Mouse (Mus musculus): ENCODE measurements at regions not wholly inside any gene's neighbourhood (a gene's known extent, or its start where the extent isn't known, plus 50 kb on each side); places are given as distances from the start of the nearest gene placed in this dataset.
A peak's percentile ranks its signal among the peaks of the same experiment; 100 is the strongest.

DNA sequence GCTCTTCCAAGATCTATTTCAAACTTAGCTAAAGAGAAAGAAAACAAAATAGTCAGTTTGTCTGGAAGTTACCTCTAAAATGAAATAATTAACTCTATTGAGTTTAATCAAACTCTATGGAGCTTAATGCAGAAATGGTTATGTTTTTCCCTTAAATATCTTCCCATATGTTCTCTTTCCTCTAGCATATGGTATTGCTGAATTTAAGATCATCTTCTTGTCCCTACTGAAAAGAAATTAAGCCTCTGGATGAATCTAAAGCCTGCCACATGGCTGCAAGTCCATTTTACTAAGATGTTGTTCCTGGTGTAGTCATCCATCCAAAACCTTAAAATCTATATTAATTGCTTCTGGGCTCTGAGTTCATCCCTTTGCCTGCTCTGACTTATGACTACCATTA is 513.0 kb upstream of the Pdzrn3 start:
- intact Hi-C loops (cut with DNase I), result no loop called here
- no peak for DNase-seq

DNA sequence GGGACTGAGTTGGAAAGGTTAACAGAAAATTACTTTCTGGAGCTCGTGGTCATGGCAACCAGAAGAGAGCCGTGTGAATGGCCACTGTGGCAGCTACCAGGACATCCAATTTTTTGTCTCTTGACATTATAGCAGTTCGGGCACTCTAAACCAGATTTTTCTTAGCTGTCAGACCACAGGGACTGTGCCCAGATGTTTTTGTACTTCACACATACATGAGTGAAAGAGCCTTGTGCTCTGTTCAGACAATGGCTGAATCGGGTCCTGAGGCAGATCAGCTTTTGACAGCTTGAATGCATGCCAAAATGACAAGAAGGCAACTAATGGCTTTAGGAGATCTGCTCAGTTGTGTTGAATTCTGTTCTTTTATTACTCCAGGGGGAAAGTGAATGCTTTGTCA is 505.2 kb upstream of the Pdzrn3 start:
- DNase-seq, result peak; percentile 8
- intact Hi-C loops (cut with DNase I), result no loop called here

GRCm38 (mm10) chr6:101874894-101875293 is 497.2 kb upstream of the Pdzrn3 start:
- no peak for DNase-seq
- intact Hi-C loops (cut with DNase I), result no loop called here

GRCm38 (mm10) chr6:101858895-101859294 is 481.2 kb upstream of the Pdzrn3 start:
- intact Hi-C loops (cut with DNase I), result no loop called here

GRCm38 (mm10) chr6:101840695-101841094 is 463.0 kb upstream of the Pdzrn3 start:
- DNase-seq, result no peak
- intact Hi-C loops (cut with DNase I), result no loop called here

More at GRCm38 (mm10) chr6:101858895-101859294, 481.2 kb upstream of the Pdzrn3 start:
- DNase-seq, result no peak

- DNase-seq, result peak; percentile 66
- intact Hi-C loops (cut with DNase I), result no loop called here
Measured at GRCm38 (mm10) chr6:101837563-101837962, 459.9 kb upstream of the Pdzrn3 start.

DNA sequence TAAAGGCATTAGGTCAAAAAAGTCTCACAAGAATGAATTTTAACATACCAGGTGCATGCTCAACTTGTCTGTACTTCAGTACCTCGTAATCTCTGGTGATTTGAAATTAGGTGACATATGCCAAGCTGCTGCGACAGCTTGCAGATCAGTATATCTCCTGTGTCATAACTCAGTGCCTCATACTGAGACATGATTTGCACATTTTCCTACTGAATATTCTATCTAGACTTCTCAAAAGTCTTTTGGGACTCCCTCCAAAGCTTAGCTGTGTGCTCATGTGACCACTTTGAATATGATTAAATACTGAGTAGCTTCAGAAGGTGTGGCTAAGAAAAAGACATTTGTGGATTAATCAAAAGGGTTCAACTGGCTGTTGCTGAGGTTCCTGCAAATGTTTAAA is 416.3 kb upstream of the Pdzrn3 start:
- DNase-seq, result no peak
- intact Hi-C loops (cut with DNase I), result no loop called here

DNA sequence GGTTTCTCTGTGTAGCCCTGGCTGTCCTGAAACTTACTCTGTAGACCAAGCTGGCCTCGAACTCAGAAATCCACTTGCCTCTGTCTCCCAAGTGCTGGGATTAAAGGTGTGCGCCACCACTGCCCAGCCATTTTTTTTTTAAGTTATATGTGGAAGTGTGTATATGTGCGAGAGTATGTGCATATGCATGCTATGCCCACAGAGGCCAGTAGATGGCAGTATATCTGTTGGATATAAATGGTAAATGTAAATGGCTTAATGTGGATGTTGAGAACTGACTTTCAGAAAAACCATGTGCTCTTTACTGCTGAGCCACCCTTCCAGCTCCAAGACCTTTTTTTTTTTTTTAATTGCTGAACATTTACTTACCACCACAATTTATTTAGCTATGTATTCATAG is 400.2 kb upstream of the Pdzrn3 start:
- DNase-seq, result no peak
- intact Hi-C loops (cut with DNase I), result no loop called here

DNA sequence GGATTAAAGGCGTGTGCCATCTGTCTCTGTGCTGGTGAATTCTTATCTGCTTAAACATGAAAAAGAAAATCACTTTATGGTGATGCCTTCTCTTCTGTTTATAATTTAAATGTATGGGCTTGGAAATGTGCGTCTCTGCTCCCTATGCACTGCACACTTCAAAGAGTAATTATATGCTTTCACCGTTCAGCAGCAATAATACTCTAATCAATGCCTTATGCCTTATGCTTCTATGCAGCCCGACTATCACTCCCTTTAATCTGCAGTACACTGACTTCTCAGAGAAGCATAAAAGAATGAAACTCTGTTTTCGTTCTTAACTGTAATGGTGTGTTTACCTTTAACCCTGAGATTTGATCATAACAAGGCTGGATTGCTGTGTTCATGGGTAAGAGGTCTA is 395.5 kb upstream of the Pdzrn3 start:
- intact Hi-C loops (cut with DNase I), result no loop called here
- DNase-seq, result no peak

DNA sequence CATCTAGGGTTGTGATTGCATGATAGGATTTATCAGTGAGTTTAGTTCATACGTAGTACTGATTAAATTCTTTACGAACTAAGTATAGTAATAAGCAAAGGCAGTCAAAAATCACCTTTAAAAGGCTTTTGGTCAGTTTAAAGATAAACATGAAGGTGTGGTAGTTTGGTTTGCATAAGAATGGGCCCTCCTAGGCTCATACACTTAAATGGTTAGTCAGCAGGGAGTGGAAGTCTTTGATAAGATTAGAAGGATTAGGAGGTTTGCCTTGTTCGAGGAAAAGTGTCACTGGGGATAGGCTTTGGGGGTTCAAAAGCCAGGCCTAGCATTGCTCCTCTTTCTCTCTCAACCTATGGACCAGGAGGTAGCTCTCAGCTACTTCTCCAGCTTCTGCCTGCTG is 357.4 kb upstream of the Pdzrn3 start:
- DNase-seq, result no peak
- intact Hi-C loops (cut with DNase I), result no loop called here

- intact Hi-C loops (cut with DNase I), result no loop called here
- no peak for DNase-seq
Measured at GRCm38 (mm10) chr6:101720513-101720912, 342.8 kb upstream of the Pdzrn3 start.

GRCm38 (mm10) chr6:101689684-101690083 is 312.0 kb upstream of the Pdzrn3 start:
- DNase-seq, result no peak
- intact Hi-C loops (cut with DNase I), result no loop called here

DNA sequence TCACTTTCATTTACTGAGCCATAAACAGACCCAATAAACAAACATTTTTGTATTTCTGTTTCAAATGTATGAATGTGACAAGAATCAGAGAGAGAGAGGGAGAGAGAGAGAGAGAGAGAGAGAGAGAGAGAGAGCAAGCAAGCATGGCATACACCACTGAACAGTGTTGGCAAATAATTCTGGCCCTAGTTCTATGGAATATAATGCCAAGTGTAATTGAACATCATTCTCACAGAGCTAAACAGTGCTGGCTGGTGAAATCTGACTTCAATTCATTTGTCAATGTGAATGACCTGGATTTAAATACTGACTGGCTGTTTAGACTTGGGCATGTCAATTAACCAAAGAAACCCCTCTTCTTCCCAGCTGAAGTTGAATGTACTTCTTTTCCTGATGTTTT is 308.9 kb upstream of the Pdzrn3 start:
- intact Hi-C loops (cut with DNase I), result no loop called here
- DNase-seq, result no peak

- intact Hi-C loops (cut with DNase I), result no loop called here
- no peak for DNase-seq
Measured at GRCm38 (mm10) chr6:101685734-101686133, 308.0 kb upstream of the Pdzrn3 start.

- no peak for DNase-seq
Measured at GRCm38 (mm10) chr6:101684390-101684789, 306.7 kb upstream of the Pdzrn3 start.

DNA sequence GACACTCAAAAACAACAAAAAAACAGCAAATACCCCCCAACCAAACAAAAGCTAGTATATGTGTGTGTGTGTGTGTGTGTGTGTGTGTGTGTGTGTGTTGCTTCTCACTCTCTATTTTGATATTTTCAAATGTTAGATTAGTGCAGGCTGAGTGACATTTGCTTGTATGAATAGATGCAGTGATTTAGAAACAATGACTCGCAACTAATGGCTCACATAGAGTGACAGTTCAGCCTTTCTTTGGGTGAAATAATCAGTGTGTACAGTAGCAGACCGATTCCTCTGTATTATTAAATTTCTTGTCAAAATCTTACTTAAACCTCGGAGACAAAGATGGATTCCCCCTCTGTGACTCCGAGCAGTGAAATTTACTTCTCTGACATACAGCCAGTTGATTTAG is 297.1 kb upstream of the Pdzrn3 start:
- no peak for DNase-seq
- intact Hi-C loops (cut with DNase I), result no loop called here

More at GRCm38 (mm10) chr6:101684390-101684789, 306.7 kb upstream of the Pdzrn3 start:
- intact Hi-C loops (cut with DNase I), result no loop called here

DNA sequence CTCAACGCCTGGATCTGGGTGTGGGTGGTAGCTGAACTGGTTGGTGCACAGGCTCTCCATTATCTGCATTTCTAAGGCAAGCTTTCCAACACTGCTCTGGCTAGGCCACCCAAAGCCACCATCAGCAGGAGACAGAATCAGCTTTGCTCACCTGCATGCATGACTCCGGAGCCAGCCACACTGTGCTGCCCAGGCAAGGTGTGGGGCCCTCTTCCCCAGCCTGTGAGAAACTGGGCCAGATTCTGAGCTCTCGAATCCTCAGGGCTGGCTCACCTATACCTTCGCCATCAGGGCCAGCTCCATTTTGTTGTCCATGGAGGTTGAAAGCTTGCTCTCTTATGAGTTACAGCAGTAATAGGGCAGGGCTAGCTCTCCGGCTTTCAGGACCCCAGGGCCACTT is 293.1 kb upstream of the Pdzrn3 start:
- intact Hi-C loops (cut with DNase I), result no loop called here
- DNase-seq, result no peak

DNA sequence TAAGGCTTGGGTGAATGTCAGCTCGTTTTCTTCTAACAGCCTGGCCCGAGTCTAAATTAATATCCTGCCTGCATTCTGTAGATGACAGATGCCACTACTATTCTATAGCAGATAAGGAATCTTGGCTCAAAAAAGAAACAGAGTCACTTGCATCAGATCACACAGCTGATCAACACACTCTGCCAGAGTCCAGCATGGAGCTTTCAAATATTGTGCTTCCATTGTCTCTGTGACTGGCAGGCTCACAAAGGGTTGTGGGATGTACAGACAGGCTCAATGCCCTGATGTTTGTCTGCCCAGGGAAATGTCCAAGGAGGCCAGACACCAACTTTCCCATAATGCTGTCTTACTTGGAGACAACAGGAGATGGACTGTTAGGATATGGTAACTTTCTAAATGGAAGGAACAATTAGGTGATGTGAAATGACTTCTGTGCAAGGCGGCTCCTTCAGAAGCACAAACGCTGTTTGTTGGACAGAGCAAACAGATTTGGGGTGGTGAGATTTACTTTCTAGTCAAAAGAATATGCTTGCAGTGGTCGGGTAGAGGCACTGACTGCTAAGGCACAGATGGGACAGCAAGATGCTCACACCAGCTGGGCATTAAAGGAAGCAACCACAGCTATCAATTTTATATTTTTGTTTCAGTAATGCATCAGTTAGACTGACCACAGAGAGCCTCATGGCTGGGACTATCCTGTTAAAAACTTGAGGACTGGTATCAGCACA is 291.6 kb upstream of the Pdzrn3 start:
- intact Hi-C loops (cut with DNase I), result no loop called here
- no peak for DNase-seq

DNA sequence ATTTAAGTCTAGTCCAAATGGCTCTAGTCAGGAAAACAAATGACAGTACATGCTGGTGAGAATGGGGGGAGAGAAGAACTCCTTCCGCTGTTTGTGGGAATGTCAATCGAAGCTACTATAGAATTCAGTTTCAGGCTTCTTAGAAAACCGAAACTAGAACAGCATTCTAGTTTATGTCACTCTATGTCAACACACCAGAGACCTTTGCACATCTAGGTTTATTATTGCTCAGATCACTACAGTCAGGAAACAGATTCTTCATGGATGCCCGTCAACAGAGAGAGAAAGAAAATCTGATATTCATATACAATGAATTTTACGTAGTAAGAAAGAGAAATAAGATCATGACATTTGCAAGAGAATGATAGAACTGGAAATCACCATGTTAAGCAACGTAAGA is 276.7 kb upstream of the Pdzrn3 start:
- intact Hi-C loops (cut with DNase I), result loop anchor here (10.0 kb wide), 1 partner anchor 1550 kb away; no protein-coding TSS in a partner anchor
- no peak for DNase-seq

DNA sequence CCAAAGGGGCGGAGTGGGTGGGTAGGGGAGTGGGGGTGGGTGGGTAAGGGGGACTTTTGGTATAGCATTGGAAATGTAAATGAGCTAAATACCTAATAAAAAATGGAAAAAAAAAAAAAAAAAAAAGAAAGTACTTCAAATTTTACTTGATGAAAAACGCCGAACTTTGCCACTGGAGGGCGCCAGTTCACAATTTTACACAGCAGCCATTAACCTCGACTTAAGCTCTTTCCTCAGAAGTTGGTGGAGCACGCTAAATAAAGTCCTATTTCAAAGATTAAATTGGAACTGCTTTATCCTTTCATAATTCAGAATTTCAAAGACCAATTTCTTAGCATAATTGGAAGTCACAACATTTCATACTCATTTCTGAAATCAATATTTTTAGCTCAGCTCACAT is 272.7 kb upstream of the Pdzrn3 start:
- intact Hi-C loops (cut with DNase I), result loop anchor here (10.0 kb wide), 1 partner anchor 1554 kb away; no protein-coding TSS in a partner anchor
- DNase-seq, result peak; percentile 74

DNA sequence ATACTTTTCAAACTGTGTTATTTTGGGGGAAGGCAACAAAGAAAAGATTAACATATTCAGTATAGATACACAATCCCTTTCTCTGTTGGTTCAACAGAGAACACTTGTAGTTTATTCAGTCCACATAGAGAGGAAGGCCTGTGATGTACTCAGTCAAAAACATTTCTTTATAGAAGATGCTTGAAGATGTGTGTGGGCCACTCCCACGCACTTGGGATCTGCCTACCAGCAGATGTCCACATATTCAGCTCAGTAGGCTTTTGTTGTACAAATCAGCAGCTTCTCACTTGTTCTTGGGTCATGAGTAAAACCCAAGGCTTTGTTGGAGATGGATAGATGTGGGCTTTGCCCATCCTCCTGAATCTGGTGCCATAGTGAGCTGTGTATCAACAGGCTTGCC is 239.6 kb upstream of the Pdzrn3 start:
- no peak for DNase-seq
- intact Hi-C loops (cut with DNase I), result loop anchor here (5.0 to 10.0 kb wide), 2 partner anchors 242 to 735 kb away; partner anchors contain the start of gene Pdzrn3

GRCm38 (mm10) chr6:101616776-101617175 is 239.1 kb upstream of the Pdzrn3 start:
- intact Hi-C loops (cut with DNase I), result loop anchor here (5.0 to 10.0 kb wide), 2 partner anchors 242 to 734 kb away; partner anchors contain the start of gene Pdzrn3
- DNase-seq, result no peak

DNA sequence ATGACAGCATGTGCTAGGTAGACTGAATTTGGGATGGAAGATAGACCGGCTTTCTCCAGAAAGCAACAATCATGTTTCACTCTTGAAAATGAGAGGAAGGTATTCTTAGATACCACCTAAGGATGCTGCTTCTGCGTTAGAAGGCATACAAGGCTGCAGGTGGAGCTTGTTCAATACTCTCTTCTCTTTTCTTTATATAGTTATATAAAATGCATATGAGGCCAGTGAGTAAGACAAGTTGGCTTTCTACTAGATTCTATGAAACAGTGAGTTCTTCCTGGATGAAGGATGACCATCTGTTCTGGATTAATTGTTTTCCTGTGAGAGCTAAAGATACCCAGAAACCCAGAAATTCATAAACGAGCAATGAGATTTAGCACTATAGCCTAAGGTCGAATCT is 231.3 kb upstream of the Pdzrn3 start:
- intact Hi-C loops (cut with DNase I), result loop anchor here (5.0 kb wide), 1 partner anchor 342 kb away; no protein-coding TSS in a partner anchor
- DNase-seq, result no peak

Data from left cerebral cortex, postnatal 4 days (tissue).